Mouse (Mus musculus) intestine, postnatal 0 days (tissue): Measurements from ENCODE around the gene Irf6. TPM values are rescaled to one million over a fixed set of nuclear protein-coding genes. Genes with fewer than 3 reads are reported as not detected.
A peak's percentile ranks its signal among the peaks of the same experiment; 100 is the strongest.

ENCODE experiments used
- ATAC-seq: fragments of 200-750 bp; cut with Nextera tagmentation; 2 replicates; pipeline ENCODE4 v1.8.0; 2017; ENCODE audit warnings: mild to moderate bottlenecking, moderate TSS enrichment, moderate library complexity
- H3K27ac ChIP-seq: fragments of 300-500 bp; sonication (generic); 2 replicates; pipeline ENCODE4 v1.5.1; 2014; ENCODE audit warnings: mild to moderate bottlenecking, low read depth, low read length, moderate library complexity
- H3K27me3 ChIP-seq: fragments of 300-500 bp; sonication (generic); replicated peaks from 2 replicates; pipeline ENCODE4 v1.6.1; 2014; ENCODE audit warnings: low read length, mixed read lengths; ENCODE audit not compliant: control insufficient read depth, insufficient read depth
- H3K36me3 ChIP-seq: fragments of 300-500 bp; sonication (generic); 2 replicates; pipeline ENCODE4 v1.6.1; 2014; ENCODE audit warnings: mild to moderate bottlenecking, moderate library complexity; ENCODE audit not compliant: control insufficient read depth, insufficient read depth
- H3K4me1 ChIP-seq: fragments of 300-500 bp; sonication (generic); replicated peaks from 2 replicates; pipeline ENCODE4 v1.6.1; 2014; ENCODE audit warnings: antibody characterized with exemption, low read length, mixed read lengths; ENCODE audit not compliant: control insufficient read depth, insufficient read depth
- H3K4me2 ChIP-seq: fragments of 300-500 bp; sonication (generic); replicated peaks from 2 replicates; pipeline ENCODE4 v1.6.1; 2014; ENCODE audit warnings: low read depth, mild to moderate bottlenecking, moderate library complexity
- H3K4me3 ChIP-seq: fragments of 300-500 bp; sonication (generic); 2 replicates; pipeline ENCODE4 v1.5.1; 2014; ENCODE audit warnings: low read depth, low read length
- H3K9ac ChIP-seq: fragments of 300-500 bp; sonication (generic); 2 replicates; pipeline ENCODE4 v1.6.1; 2014; ENCODE audit warnings: mild to moderate bottlenecking, low read depth, low read length
- H3K9me3 ChIP-seq: fragments of 300-500 bp; sonication (generic); 2 replicates; pipeline ENCODE4 v1.6.1; 2016; ENCODE audit warnings: mixed run types; ENCODE audit not compliant: control insufficient read depth
- CTCF ChIP-seq: sonication (generic); IDR thresholded peaks from 2 replicates; pipeline ENCODE4 v1.5.1; 2016; ENCODE audit warnings: low read depth, mild to moderate bottlenecking, control low read depth, antibody characterized with exemption, moderate library complexity
- WGBS: fragments of 180-500 bp; shearing (Covaris S2); extraction: QIAGEN DNeasy Blood & Tissue Kit; methylation state at CpG from one replicate; pipeline ENCODE4 v1.1.7; 2014; 5-methylcytosine and 5-hydroxymethylcytosine counted together
- polyA plus RNA-seq: library from polyadenylated mRNA; unstranded; fragments of >200 nt; fragmentation: Nextera tagmentation; extraction: Ambion mirVana; gene quantifications from 2 replicates; pipeline ENCODE4 v1.2.1, GENCODE M21; 2015

Gene Irf6
- 47.8 and 48.3 TPM in 2 replicates for polyA plus RNA-seq

- peak within 1 kb of the TSS; percentile 87 for H3K27ac ChIP-seq
- no peak for TF ChIP-seq CTCF
- 3% methylated on average over 30 of the region's 30 CpGs for whole genome bisulfite sequencing
Measured at GRCm38 (mm10) chr1:193152872-193153271, at the start of gene Irf6. Gene Irf6 (plus strand): TSS chr1:193153111.

GRCm38 (mm10) chr1:193112093-193112492 lies 40.8 kb upstream of the Irf6 start:
- ATAC-seq = no peak
- peaks cover 95% of the 10 kb centered on the region for H3K36me3 ChIP-seq
- no peaks in the 10 kb centered on the region for H3K9me3 ChIP-seq
- H3K9ac ChIP-seq = no peak overlapping the region
- H3K4me3 ChIP-seq = no peak overlapping the region
- no peaks in the 10 kb centered on the region for H3K27me3 ChIP-seq
- TF ChIP-seq CTCF = no peak
- H3K4me2 ChIP-seq = no peak overlapping the region
- no peak overlapping the region for H3K27ac ChIP-seq
- no peaks in the 10 kb centered on the region for H3K4me1 ChIP-seq
- 96% methylated on average over 9 of the region's 9 CpGs for WGBS

More at GRCm38 (mm10) chr1:193152872-193153271, at the start of gene Irf6:
- Histone ChIP-seq H3K36me3 (no peaks in the 10 kb centered on the region), H3K27me3 (no peaks in the 10 kb centered on the region), H3K9me3 (no peaks in the 10 kb centered on the region), H3K4me2 (peak within 1 kb of the TSS; percentile 70), H3K9ac (peak within 1 kb of the TSS; percentile 64), H3K4me3 (peak within 1 kb of the TSS; percentile 63), H3K4me1 (peaks cover 16% of the 10 kb centered on the region)
- peak; percentile 95 for ATAC-seq

GRCm38 (mm10) chr1:193122793-193123192 lies 30.1 kb upstream of the Irf6 start:
- no peaks in the 10 kb centered on the region for H3K27me3 ChIP-seq
- H3K4me3 ChIP-seq = no peak overlapping the region
- H3K27ac ChIP-seq = no peak overlapping the region
- no peak for TF ChIP-seq CTCF
- no peaks in the 10 kb centered on the region for H3K4me1 ChIP-seq
- no peaks in the 10 kb centered on the region for H3K9me3 ChIP-seq
- no peak for ATAC-seq
- H3K4me2 ChIP-seq = no peak overlapping the region
- H3K36me3 ChIP-seq = peaks cover 79% of the 10 kb centered on the region
- WGBS = 93% methylated on average over 7 of the region's 7 CpGs
- H3K9ac ChIP-seq = no peak overlapping the region

GRCm38 (mm10) chr1:193123290-193123689 lies 29.6 kb upstream of the Irf6 start:
- 95% methylated on average over 6 of the region's 6 CpGs for WGBS
- H3K9ac ChIP-seq = no peak overlapping the region
- H3K4me2 ChIP-seq = no peak overlapping the region
- ATAC-seq = no peak
- no peak overlapping the region for H3K27ac ChIP-seq
- H3K9me3 ChIP-seq = no peaks in the 10 kb centered on the region
- H3K4me1 ChIP-seq = no peaks in the 10 kb centered on the region
- H3K27me3 ChIP-seq = no peaks in the 10 kb centered on the region
- TF ChIP-seq CTCF = no peak
- no peak overlapping the region for H3K4me3 ChIP-seq
- H3K36me3 ChIP-seq = peaks cover 78% of the 10 kb centered on the region

GRCm38 (mm10) chr1:193125835-193126234 lies 27.1 kb upstream of the Irf6 start:
- Histone ChIP-seq H3K27me3 (no peaks in the 10 kb centered on the region), H3K27ac (no peak overlapping the region), H3K9me3 (no peaks in the 10 kb centered on the region), H3K4me2 (no peak overlapping the region), H3K36me3 (peaks cover 55% of the 10 kb centered on the region), H3K4me1 (no peaks in the 10 kb centered on the region), H3K9ac (no peak overlapping the region), H3K4me3 (no peak overlapping the region)
- peak; percentile 43 for TF ChIP-seq CTCF
- 73% methylated on average over 4 of the region's 4 CpGs for WGBS
- no peak for ATAC-seq

GRCm38 (mm10) chr1:193128055-193128454 lies 24.9 kb upstream of the Irf6 start:
- Histone ChIP-seq H3K36me3 (peaks cover 34% of the 10 kb centered on the region), H3K4me1 (no peaks in the 10 kb centered on the region), H3K27me3 (no peaks in the 10 kb centered on the region), H3K9me3 (no peaks in the 10 kb centered on the region), H3K9ac (no peak overlapping the region), H3K4me3 (no peak overlapping the region), H3K4me2 (no peak overlapping the region), H3K27ac (no peak overlapping the region)
- WGBS = 95% methylated on average over 6 of the region's 6 CpGs
- ATAC-seq = no peak
- TF ChIP-seq CTCF = no peak

GRCm38 (mm10) chr1:193129321-193129720 lies 23.6 kb upstream of the Irf6 start:
- Histone ChIP-seq H3K27ac (no peak overlapping the region), H3K9ac (peak overlapping the region; percentile 72; the same call in 1 of the 2 replicates), H3K4me2 (peak overlapping the region; percentile 76), H3K4me1 (no peaks in the 10 kb centered on the region), H3K4me3 (peak overlapping the region; percentile 96), H3K9me3 (no peaks in the 10 kb centered on the region), H3K27me3 (no peaks in the 10 kb centered on the region), H3K36me3 (peaks cover 22% of the 10 kb centered on the region)
- WGBS = 16% methylated on average over 5 of the region's 5 CpGs
- ATAC-seq = no peak
- TF ChIP-seq CTCF = no peak
